Mouse (Mus musculus): ENCODE results near the gene Adar. TPM values are rescaled to one million over a fixed set of nuclear protein-coding genes. Genes with fewer than 3 reads are reported as not detected.

Adar gene
- polyA plus RNA-seq, 1 experiment = 12.5 TPM

GRCm38 (mm10) chr3:89774236-89774960 lies 59.6 kb downstream of the Adar start:
- Histone ChIP-seq H3K27me3 (ENCODE audit: control insufficient read depth, insufficient read depth, insufficient read length) (no peaks in the 10 kb centered on the region), H3K4me2 (ENCODE audit: low read depth) (peak overlapping the region; percentile 98), H3ac (ENCODE audit: control insufficient read depth, insufficient read length) (peak overlapping the region; percentile 73), H3K36me3 (ENCODE audit: control insufficient read depth, insufficient read depth) (peaks cover 32% of the 10 kb centered on the region), H3K4me3 (peak overlapping the region; percentile 65), H3K79me2 (ENCODE audit: control insufficient read depth, insufficient read depth) (peaks cover 33% of the 10 kb centered on the region)
- TF ChIP-seq E2F4 (IDR thresholded peaks at IDR 0.05; ENCODE audit: insufficient read depth) = no peak
- TF ChIP-seq MYOD1 (IDR thresholded peaks at IDR 0.05; ENCODE audit: control insufficient read depth in 1 of 3, insufficient read length in 2 of 3, low read depth in 2 of 3) = no peak
- TF ChIP-seq MYOG (IDR thresholded peaks at IDR 0.05; ENCODE audit: control insufficient read depth in 1 of 3, insufficient read depth in 1 of 3, insufficient read length in 2 of 3, low read depth in 2 of 3) = no peak
- TF ChIP-seq TCF12 (IDR thresholded peaks at IDR 0.05; ENCODE audit: insufficient read depth, poor library complexity, severe bottlenecking) = no peak
- TF ChIP-seq POLR2A (IDR thresholded peaks at IDR 0.05; ENCODE audit: insufficient read length, low read depth) = no peak
- TF ChIP-seq MAX (IDR thresholded peaks at IDR 0.05; ENCODE audit: low read depth) = no peak
- no peak for TF ChIP-seq REST (IDR thresholded peaks at IDR 0.05; ENCODE audit: insufficient read depth, insufficient read length)
- no peak for TF ChIP-seq SRF (IDR thresholded peaks at IDR 0.05; ENCODE audit: control insufficient read depth, insufficient read length, low read depth)
- TF ChIP-seq TCF3 (IDR thresholded peaks at IDR 0.05; ENCODE audit: insufficient read length, low read depth) = no peak
- no peak for TF ChIP-seq POLR2AphosphoS2 (IDR thresholded peaks at IDR 0.05; ENCODE audit: insufficient read length, low read depth)
- no peak for TF ChIP-seq CEBPB (IDR thresholded peaks at IDR 0.05; ENCODE audit: insufficient read depth, poor library complexity, severe bottlenecking)

DNA sequence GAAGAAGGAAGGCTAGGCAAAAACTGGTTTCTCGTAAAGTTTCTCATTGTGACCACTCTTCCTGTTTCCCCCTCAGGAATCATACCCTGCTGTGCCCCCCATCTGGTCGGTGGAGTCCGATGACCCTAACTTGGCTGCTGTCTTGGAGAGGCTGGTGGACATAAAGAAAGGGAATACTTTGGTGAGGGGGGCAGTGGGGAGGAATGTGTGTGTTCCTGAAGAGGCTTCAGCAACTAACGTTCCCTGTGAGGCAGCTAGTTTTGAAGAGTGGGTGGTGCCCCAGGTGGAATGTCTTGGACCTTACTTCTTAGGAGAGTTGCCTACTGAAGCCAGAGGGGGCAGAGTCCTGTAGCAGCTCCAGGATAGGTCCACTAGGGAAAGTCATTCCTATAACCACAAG lies 61.2 kb downstream of the Adar start:
- peaks cover 48% of the 10 kb centered on the region for H3K36me3 ChIP-seq (ENCODE audit: control insufficient read depth, insufficient read depth)

GRCm38 (mm10) chr3:89780102-89780501 lies 65.3 kb downstream of the Adar start:
- no peak overlapping the region for H3K4me2 ChIP-seq (ENCODE audit: low read depth)
- H3K79me2 ChIP-seq (ENCODE audit: control insufficient read depth, insufficient read depth) = peaks cover 9% of the 10 kb centered on the region
- H3K36me3 ChIP-seq (ENCODE audit: control insufficient read depth, insufficient read depth) = peaks cover 64% of the 10 kb centered on the region
- H3ac ChIP-seq (ENCODE audit: control insufficient read depth, insufficient read length) = no peak overlapping the region
- TF ChIP-seq TCF3 (IDR thresholded peaks at IDR 0.05; ENCODE audit: insufficient read length, low read depth) (no peak), POLR2A (IDR thresholded peaks at IDR 0.05; ENCODE audit: insufficient read length, low read depth) (no peak), REST (IDR thresholded peaks at IDR 0.05; ENCODE audit: insufficient read depth, insufficient read length) (no peak), POLR2AphosphoS2 (IDR thresholded peaks at IDR 0.05; ENCODE audit: insufficient read length, low read depth) (no peak), USF1 (IDR thresholded peaks at IDR 0.05; ENCODE audit: low read depth) (no peak), MYOD1 (IDR thresholded peaks at IDR 0.05; ENCODE audit: control insufficient read depth in 1 of 3, insufficient read length in 2 of 3, low read depth in 2 of 3) (no peak), SRF (IDR thresholded peaks at IDR 0.05; ENCODE audit: control insufficient read depth, insufficient read length, low read depth) (no peak), TCF12 (IDR thresholded peaks at IDR 0.05; ENCODE audit: insufficient read depth, poor library complexity, severe bottlenecking) (no peak), MYOG (IDR thresholded peaks at IDR 0.05; ENCODE audit: control insufficient read depth in 1 of 3, insufficient read depth in 1 of 3, insufficient read length in 2 of 3, low read depth in 2 of 3) (no peak), CEBPB (IDR thresholded peaks at IDR 0.05; ENCODE audit: insufficient read depth, poor library complexity, severe bottlenecking) (no peak)
- H3K4me3 ChIP-seq = no peak overlapping the region
- H3K27me3 ChIP-seq (ENCODE audit: control insufficient read depth, insufficient read depth, insufficient read length) = no peaks in the 10 kb centered on the region

More for the DNA sequence above, 61.2 kb downstream of the Adar start:
- Histone ChIP-seq H3K4me3 (peak overlapping the region; percentile 65), H3ac (ENCODE audit: control insufficient read depth, insufficient read length) (no peak overlapping the region), H3K79me2 (ENCODE audit: control insufficient read depth, insufficient read depth) (peaks cover 33% of the 10 kb centered on the region), H3K4me2 (ENCODE audit: low read depth) (peak overlapping the region; percentile 98), H3K27me3 (ENCODE audit: control insufficient read depth, insufficient read depth, insufficient read length) (no peaks in the 10 kb centered on the region)
- TF ChIP-seq TCF12 (IDR thresholded peaks at IDR 0.05; ENCODE audit: insufficient read depth, poor library complexity, severe bottlenecking) = no peak
- TF ChIP-seq POLR2A (IDR thresholded peaks at IDR 0.05; ENCODE audit: insufficient read length, low read depth) = no peak
- no peak for TF ChIP-seq MYOD1 (IDR thresholded peaks at IDR 0.05; ENCODE audit: control insufficient read depth in 1 of 3, insufficient read length in 2 of 3, low read depth in 2 of 3)
- TF ChIP-seq CEBPB (IDR thresholded peaks at IDR 0.05; ENCODE audit: insufficient read depth, poor library complexity, severe bottlenecking) = no peak
- TF ChIP-seq E2F4 (IDR thresholded peaks at IDR 0.05; ENCODE audit: insufficient read depth) = no peak
- no peak for TF ChIP-seq SRF (IDR thresholded peaks at IDR 0.05; ENCODE audit: control insufficient read depth, insufficient read length, low read depth)
- no peak for TF ChIP-seq USF1 (IDR thresholded peaks at IDR 0.05; ENCODE audit: low read depth)
- no peak for TF ChIP-seq MAX (IDR thresholded peaks at IDR 0.05; ENCODE audit: low read depth)
- TF ChIP-seq MYOG (IDR thresholded peaks at IDR 0.05; ENCODE audit: control insufficient read depth in 1 of 3, insufficient read depth in 1 of 3, insufficient read length in 2 of 3, low read depth in 2 of 3) = no peak
- no peak for TF ChIP-seq REST (IDR thresholded peaks at IDR 0.05; ENCODE audit: insufficient read depth, insufficient read length)
- TF ChIP-seq TCF3 (IDR thresholded peaks at IDR 0.05; ENCODE audit: insufficient read length, low read depth) = no peak
- TF ChIP-seq POLR2AphosphoS2 (IDR thresholded peaks at IDR 0.05; ENCODE audit: insufficient read length, low read depth) = no peak

DNA sequence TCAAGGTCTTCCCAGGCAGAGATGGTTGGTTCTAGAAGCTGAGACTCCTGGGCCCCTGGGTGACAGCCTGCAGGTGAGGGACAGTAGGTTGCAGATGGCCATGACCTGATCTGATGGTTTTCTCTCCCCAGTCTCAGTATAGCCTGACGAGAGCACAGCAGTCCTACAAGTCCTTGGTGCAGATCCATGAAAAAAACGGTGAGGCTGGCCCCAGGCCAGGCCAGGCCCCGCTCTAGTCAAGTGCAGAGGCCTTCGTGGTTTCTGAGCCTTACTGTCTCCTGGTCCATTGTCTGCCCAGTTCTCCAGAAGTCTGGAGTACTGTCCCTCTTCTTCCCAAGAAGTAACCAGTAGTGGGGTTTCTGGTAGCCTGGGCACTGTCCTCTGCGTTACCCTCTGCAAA lies 66.8 kb downstream of the Adar start:
- H3K79me2 ChIP-seq (ENCODE audit: control insufficient read depth, insufficient read depth) = no peaks in the 10 kb centered on the region
- no peak overlapping the region for H3K4me2 ChIP-seq (ENCODE audit: low read depth)
- H3K36me3 ChIP-seq (ENCODE audit: control insufficient read depth, insufficient read depth) = peaks cover 58% of the 10 kb centered on the region
- H3ac ChIP-seq (ENCODE audit: control insufficient read depth, insufficient read length) = no peak overlapping the region
- H3K27me3 ChIP-seq (ENCODE audit: control insufficient read depth, insufficient read depth, insufficient read length) = no peaks in the 10 kb centered on the region
- TF ChIP-seq POLR2AphosphoS2 (IDR thresholded peaks at IDR 0.05; ENCODE audit: insufficient read length, low read depth) (no peak), TCF12 (IDR thresholded peaks at IDR 0.05; ENCODE audit: insufficient read depth, poor library complexity, severe bottlenecking) (no peak), MYOD1 (IDR thresholded peaks at IDR 0.05; ENCODE audit: control insufficient read depth in 1 of 3, insufficient read length in 2 of 3, low read depth in 2 of 3) (no peak), POLR2A (IDR thresholded peaks at IDR 0.05; ENCODE audit: insufficient read length, low read depth) (no peak), TCF3 (IDR thresholded peaks at IDR 0.05; ENCODE audit: insufficient read length, low read depth) (no peak), SRF (IDR thresholded peaks at IDR 0.05; ENCODE audit: control insufficient read depth, insufficient read length, low read depth) (no peak), USF1 (IDR thresholded peaks at IDR 0.05; ENCODE audit: low read depth) (no peak), MAX (IDR thresholded peaks at IDR 0.05; ENCODE audit: low read depth) (no peak), MYOG (IDR thresholded peaks at IDR 0.05; ENCODE audit: control insufficient read depth in 1 of 3, insufficient read depth in 1 of 3, insufficient read length in 2 of 3, low read depth in 2 of 3) (no peak), CEBPB (IDR thresholded peaks at IDR 0.05; ENCODE audit: insufficient read depth, poor library complexity, severe bottlenecking) (no peak), E2F4 (IDR thresholded peaks at IDR 0.05; ENCODE audit: insufficient read depth) (no peak), REST (IDR thresholded peaks at IDR 0.05; ENCODE audit: insufficient read depth, insufficient read length) (no peak)
- no peak overlapping the region for H3K4me3 ChIP-seq

All from myocyte (in vitro differentiated cells).